Mouse (Mus musculus) hindbrain, embryonic 13.5 days (tissue): ENCODE measurements at regions not wholly inside any gene's neighbourhood (a gene's known extent, or its start where the extent isn't known, plus 50 kb on each side); places are given as distances from the start of the nearest gene placed in this dataset.

ENCODE experiments used
- ATAC-seq: fragments of 200-750 bp; cut with Nextera tagmentation; 2 replicates; pipeline ENCODE4 v1.8.0; 2017; ENCODE audit warnings: moderate TSS enrichment; ENCODE audit not compliant: low FRiP score
- H3K27ac ChIP-seq: fragments of 300-500 bp; sonication (generic); 2 replicates; pipeline ENCODE4 v1.5.1; 2015; ENCODE audit warnings: inconsistent platforms, mild to moderate bottlenecking, moderate library complexity
- H3K27me3 ChIP-seq: fragments of 300-500 bp; sonication (generic); 2 replicates; pipeline ENCODE4 v1.6.1; 2015; ENCODE audit warnings: mild to moderate bottlenecking, inconsistent platforms
- H3K36me3 ChIP-seq: fragments of 300-500 bp; sonication (generic); 2 replicates; pipeline ENCODE4 v1.6.1; 2015; ENCODE audit warnings: mild to moderate bottlenecking, inconsistent platforms
- H3K4me1 ChIP-seq: fragments of 300-500 bp; sonication (generic); replicated peaks from 2 replicates; pipeline ENCODE4 v1.6.1; 2015; ENCODE audit warnings: inconsistent platforms
- H3K4me2 ChIP-seq: fragments of 300-500 bp; sonication (generic); 2 replicates; pipeline ENCODE4 v1.6.1; 2015; ENCODE audit warnings: inconsistent platforms, mild to moderate bottlenecking, moderate library complexity
- H3K4me3 ChIP-seq: fragments of 300-500 bp; sonication (generic); 2 replicates; pipeline ENCODE4 v1.5.1; 2015; ENCODE audit warnings: mild to moderate bottlenecking, inconsistent platforms
- H3K9ac ChIP-seq: fragments of 300-500 bp; sonication (generic); 2 replicates; pipeline ENCODE4 v1.6.1; 2015; ENCODE audit warnings: mild to moderate bottlenecking, inconsistent platforms
- H3K9me3 ChIP-seq: fragments of 300-500 bp; sonication (generic); 2 replicates; pipeline ENCODE4 v1.6.1; 2016; ENCODE audit warnings: inconsistent platforms
- WGBS: fragments of 180-500 bp; shearing (Covaris S2); methylation state at CpG from one replicate; pipeline ENCODE4 v1.1.7; 2015; 5-methylcytosine and 5-hydroxymethylcytosine counted together

GRCm38 (mm10) chr17:64199241-64199933 is 132.3 kb downstream of the Pja2 start:
- no peak overlapping the region for H3K4me3 ChIP-seq
- whole genome bisulfite sequencing = 89% methylated on average over 10 of the region's 10 CpGs
- H3K36me3 ChIP-seq = no peaks in the 10 kb centered on the region
- ATAC-seq = no peak
- H3K9me3 ChIP-seq = no peaks in the 10 kb centered on the region
- H3K9ac ChIP-seq = no peak overlapping the region
- H3K27me3 ChIP-seq = no peaks in the 10 kb centered on the region
- no peak overlapping the region for H3K4me2 ChIP-seq
- H3K27ac ChIP-seq = peak overlapping the region; percentile 56
- peaks cover 22% of the 10 kb centered on the region for H3K4me1 ChIP-seq

- Histone ChIP-seq H3K4me1 (peaks cover 18% of the 10 kb centered on the region), H3K4me3 (no peak overlapping the region), H3K27ac (peak overlapping the region; percentile 77), H3K27me3 (no peaks in the 10 kb centered on the region), H3K9ac (no peak overlapping the region), H3K9me3 (no peaks in the 10 kb centered on the region), H3K4me2 (no peak overlapping the region), H3K36me3 (no peaks in the 10 kb centered on the region)
- whole genome bisulfite sequencing = 65% methylated on average over 10 of the region's 10 CpGs
- ATAC-seq = peak; percentile 59
These were observed 135.3 kb downstream of the Pja2 start for GRCm38 (mm10) chr17:64196437-64196836.

GRCm38 (mm10) chr17:64193055-64193454 is 138.7 kb downstream of the Pja2 start:
- 96% methylated on average over 6 of the region's 6 CpGs for WGBS
- no peak overlapping the region for H3K4me3 ChIP-seq
- H3K27me3 ChIP-seq = no peaks in the 10 kb centered on the region
- H3K36me3 ChIP-seq = no peaks in the 10 kb centered on the region
- no peaks in the 10 kb centered on the region for H3K9me3 ChIP-seq
- H3K4me2 ChIP-seq = no peak overlapping the region
- no peak overlapping the region for H3K27ac ChIP-seq
- peaks cover 9% of the 10 kb centered on the region; the same call in 1 of the 2 replicates for H3K4me1 ChIP-seq
- ATAC-seq = no peak
- no peak overlapping the region for H3K9ac ChIP-seq
